8 mouse cellular contexts compared by ENCODE assay signal in genomic region chr4:101392229-101392628, GRCm38 (mm10). TPM values are rescaled to one million over a fixed set of nuclear protein-coding genes. Genes with fewer than 3 reads are reported as not detected.
DNase-seq lines count a peak whose midpoint lies in the region; ATAC-seq and TF ChIP-seq lines count a peak whose summit lies in the region.

No protein-coding gene starts in this region.

- H3K27ac ChIP-seq in forebrain, postnatal 0 days (ENCODE audit: low read depth, low read length), result no peak overlapping the region
- H3K27ac ChIP-seq in forebrain, embryonic 12.5 days, result no peak overlapping the region
- no peak overlapping the region for H3K27ac ChIP-seq in stomach, postnatal 0 days (replicated peaks)

- no peak overlapping the region for H3K4me2 ChIP-seq in forebrain, postnatal 0 days (ENCODE audit: low read depth)
- H3K4me2 ChIP-seq in forebrain, embryonic 12.5 days, result no peak overlapping the region
- no peak overlapping the region for H3K4me2 ChIP-seq in stomach, postnatal 0 days (replicated peaks; ENCODE audit: low read depth)

- TF ChIP-seq CTCF in forebrain, postnatal 0 days (IDR thresholded peaks at IDR 0.05; ENCODE audit: low read depth), result peak; percentile 58
- peak; percentile 80 for TF ChIP-seq CTCF in stomach, postnatal 0 days (IDR thresholded peaks at IDR 0.05; ENCODE audit: low read depth)

- TF ChIP-seq EP300 in stomach, postnatal 0 days (optimal IDR thresholded peaks at IDR 0.05), result no peak

- 52% methylated on average over 2 of the region's 2 CpGs for WGBS in forebrain, postnatal 0 days
- 50% methylated on average over 2 of the region's 2 CpGs for WGBS in forebrain, embryonic 12.5 days
- 42% methylated on average over 2 of the region's 2 CpGs for WGBS in stomach, postnatal 0 days

- H3K4me3 ChIP-seq in forebrain, postnatal 0 days (ENCODE audit: low read depth, low read length), result no peak overlapping the region
- H3K4me3 ChIP-seq in forebrain, embryonic 12.5 days (replicated peaks), result no peak overlapping the region
- H3K4me3 ChIP-seq in stomach, postnatal 0 days (ENCODE audit: low read depth, low read length), result no peak overlapping the region

- no peaks in the 10 kb centered on the region for H3K9me3 ChIP-seq in forebrain, postnatal 0 days (ENCODE audit: low read length)
- no peaks in the 10 kb centered on the region for H3K9me3 ChIP-seq in forebrain, embryonic 12.5 days
- H3K9me3 ChIP-seq in stomach, postnatal 0 days (ENCODE audit: control insufficient read depth, low read length), result no peaks in the 10 kb centered on the region

- no peak for DNase-seq in forebrain, postnatal 0 days
- peak; percentile 25 to 68 for DNase-seq in spleen, postnatal 4 days (ENCODE audit: low spot score in 2 of 2)
- DNase-seq in spleen, adult 12 weeks (ENCODE audit: low spot score), result no peak
- peak; percentile 64 for DNase-seq in embryo, embryonic 10.5 days (ENCODE audit: low spot score)
- DNase-seq in kidney, postnatal 36 days, result peak; percentile 40 to 82
- peak; percentile 74 for DNase-seq in stomach, postnatal 0 days (ENCODE audit: low spot score)
- DNase-seq in layer of hippocampus, postnatal 36 days, result no peak

- H3K4me1 ChIP-seq in forebrain, postnatal 0 days (ENCODE audit: insufficient read depth), result no peaks in the 10 kb centered on the region
- no peaks in the 10 kb centered on the region for H3K4me1 ChIP-seq in forebrain, embryonic 12.5 days
- H3K4me1 ChIP-seq in stomach, postnatal 0 days (replicated peaks; ENCODE audit: control insufficient read depth, insufficient read depth), result no peaks in the 10 kb centered on the region

- no peaks in the 10 kb centered on the region for H3K27me3 ChIP-seq in forebrain, postnatal 0 days (ENCODE audit: insufficient read depth, low read length)
- no peaks in the 10 kb centered on the region for H3K27me3 ChIP-seq in forebrain, embryonic 12.5 days
- H3K27me3 ChIP-seq in stomach, postnatal 0 days (ENCODE audit: control insufficient read depth, insufficient read depth, low read length), result no peaks in the 10 kb centered on the region

- no peaks in the 10 kb centered on the region for H3K36me3 ChIP-seq in forebrain, postnatal 0 days (ENCODE audit: insufficient read depth)
- no peaks in the 10 kb centered on the region for H3K36me3 ChIP-seq in forebrain, embryonic 12.5 days (replicated peaks)
- no peaks in the 10 kb centered on the region for H3K36me3 ChIP-seq in stomach, postnatal 0 days (ENCODE audit: control insufficient read depth, insufficient read depth, low read length)

- H3K9ac ChIP-seq in forebrain, postnatal 0 days, result no peak overlapping the region
- no peak overlapping the region for H3K9ac ChIP-seq in forebrain, embryonic 12.5 days
- no peak overlapping the region for H3K9ac ChIP-seq in stomach, postnatal 0 days (ENCODE audit: low read length)

- no peak for ATAC-seq in forebrain, postnatal 0 days
- ATAC-seq in forebrain, embryonic 12.5 days (ENCODE audit: low FRiP score), result no peak
- ATAC-seq in stomach, postnatal 0 days (ENCODE audit: low FRiP score, low TSS enrichment), result peak; percentile 51

RNA-seq across cellular contexts. Expression of gene Ak4, which starts 26.8 kb away (rescaled TPM):
- 8.4 and 10.2 TPM in 2 replicates for total RNA-seq in forebrain, postnatal 0 days (2014; rRNA removed)
- polyA plus RNA-seq in forebrain, postnatal 0 days (2015; fragmentation: Nextera tagmentation; extraction: Ambion mirVana), result 4.3 and 6.0 TPM in 2 replicates
- polyA plus RNA-seq in forebrain, embryonic 12.5 days (2016; fragmentation: Nextera tagmentation; extraction: Ambion mirVana), result 17.8 and 20.5 TPM in 2 replicates
- 15.8 and 16.4 TPM in 2 replicates for polyA plus RNA-seq in stomach, postnatal 0 days (2015; fragmentation: Nextera tagmentation; extraction: Ambion mirVana)
- total RNA-seq in layer of hippocampus, postnatal 36 days (2021), result 10 to 100 TPM; 78.1 to 95.3 TPM

Comparison
In these comparisons a context has a peak if more than half of its experiments do, and no peak if none do; other contexts are left out.
1. DNase-seq: peak in spleen, postnatal 4 days (2 of 2), embryo, embryonic 10.5 days (single experiment), kidney, postnatal 36 days (2 of 2) and stomach, postnatal 0 days (single experiment); none in forebrain, postnatal 0 days (single experiment), spleen, adult 12 weeks (single experiment) and layer of hippocampus, postnatal 36 days (0 of 2).